Comparison of ENCODE assay signal across 17 mouse cellular contexts in the genomic region with DNA sequence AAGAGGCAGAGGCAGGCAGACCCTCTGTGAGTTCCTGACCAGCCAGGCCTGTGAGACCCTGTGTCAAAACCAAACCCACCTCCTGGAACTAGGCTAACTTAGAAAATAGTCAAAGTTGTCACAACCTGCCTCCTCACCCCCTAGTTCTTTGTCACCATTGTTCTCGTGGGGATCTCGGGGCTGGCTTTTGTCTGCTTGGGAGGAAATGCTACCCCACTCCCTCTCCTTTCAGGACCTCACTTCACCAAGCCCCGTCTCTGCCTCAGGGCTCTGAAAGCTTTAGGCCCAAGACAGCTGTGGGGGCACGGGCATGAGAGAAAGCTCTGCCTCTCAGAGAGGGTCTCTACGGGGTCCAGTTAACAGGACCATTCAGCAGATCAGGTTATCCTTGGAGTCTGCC. TPM values are rescaled to one million over a fixed set of nuclear protein-coding genes. Genes with fewer than 3 reads are reported as not detected.
DNase-seq lines count a peak whose midpoint lies in the region; ATAC-seq and TF ChIP-seq lines count a peak whose summit lies in the region.
"Had no signal": no experiment of that assay in that cellular context is flagged by ENCODE, and none has a peak within 500 bp of the region (broad histone marks: within the 10 kb centered on the region; RNA-seq: fewer than 3 reads in every experiment).

No protein-coding gene starts in this region.

- no peaks in the 10 kb centered on the region for H3K9me3 ChIP-seq in embryonic facial prominence, embryonic 13.5 days
- no peaks in the 10 kb centered on the region for H3K9me3 ChIP-seq in embryonic facial prominence, embryonic 10.5 days
- H3K9me3 ChIP-seq in lung, postnatal 0 days (ENCODE audit: low read length) = no peaks in the 10 kb centered on the region
- H3K9me3 ChIP-seq in hindbrain, postnatal 0 days (ENCODE audit: low read length) = no peaks in the 10 kb centered on the region
- H3K9me3 ChIP-seq in stomach, embryonic 14.5 days (ENCODE audit: control insufficient read depth, low read depth, low read length) = no peaks in the 10 kb centered on the region

- TF ChIP-seq CTCF in lung, postnatal 0 days (IDR thresholded peaks at IDR 0.05) = no peak
- TF ChIP-seq CTCF in hindbrain, postnatal 0 days (IDR thresholded peaks at IDR 0.05; ENCODE audit: low read depth) = no peak

- DNase-seq in embryonic facial prominence, embryonic 10.5 days (ENCODE audit: low spot score) = no peak
- DNase-seq in lung, postnatal 0 days (ENCODE audit: low spot score) = no peak
- DNase-seq in lung, postnatal 25 days (ENCODE audit: low spot score) = no peak
- no peak for DNase-seq in hindbrain, postnatal 0 days (ENCODE audit: low spot score)
- no peak for DNase-seq in spleen, adult 18-20 months
- no peak for DNase-seq in gastrocnemius, postnatal 36 days
- DNase-seq: adrenal gland, postnatal 10 days; cerebellum, adult 2 months; kidney, adult 11 months; left cerebral cortex, postnatal 4 days had no signal

- H3K27ac ChIP-seq in embryonic facial prominence, embryonic 13.5 days = no peak overlapping the region
- no peak overlapping the region for H3K27ac ChIP-seq in embryonic facial prominence, embryonic 10.5 days (replicated peaks)
- no peak overlapping the region for H3K27ac ChIP-seq in lung, postnatal 0 days (ENCODE audit: low read length)
- H3K27ac ChIP-seq in hindbrain, postnatal 0 days = no peak overlapping the region
- no peak overlapping the region for H3K27ac ChIP-seq in stomach, embryonic 14.5 days (ENCODE audit: low read length)

- no peak overlapping the region for H3K9ac ChIP-seq in embryonic facial prominence, embryonic 13.5 days
- 0 out of 2 replicates have a peak overlapping the region, but pooled peaks have one; percentile 5 for H3K9ac ChIP-seq in lung, postnatal 0 days (replicated peaks; ENCODE audit: low read depth)
- no peak overlapping the region for H3K9ac ChIP-seq in hindbrain, postnatal 0 days (replicated peaks; ENCODE audit: low read length)
- H3K9ac ChIP-seq in stomach, embryonic 14.5 days (replicated peaks; ENCODE audit: low read depth, low read length) = 0 out of 2 replicates have a peak overlapping the region, but pooled peaks have one; percentile 57

- intact Hi-C loops in gastrocnemius, postnatal 36 days (cut with DNase I) = loop anchor here (5.0 kb wide), 1 partner anchor 194 kb away; no protein-coding TSS in a partner anchor

- no peak for ATAC-seq in embryonic facial prominence, embryonic 13.5 days (ENCODE audit: insufficient number of reproducible peaks, insufficient read depth, low FRiP score, low TSS enrichment, low read depth)
- no peak for ATAC-seq in lung, postnatal 0 days
- ATAC-seq in hindbrain, postnatal 0 days = no peak
- no peak for ATAC-seq in stomach, embryonic 14.5 days (ENCODE audit: insufficient number of reproducible peaks, insufficient read depth, low FRiP score, low read depth)

- peaks cover 29% of the 10 kb centered on the region for H3K4me1 ChIP-seq in embryonic facial prominence, embryonic 13.5 days
- H3K4me1 ChIP-seq in embryonic facial prominence, embryonic 10.5 days = peaks cover 24% of the 10 kb centered on the region
- peaks cover 25% of the 10 kb centered on the region for H3K4me1 ChIP-seq in lung, postnatal 0 days (ENCODE audit: insufficient read depth, low read depth, low read length)
- peaks cover 10% of the 10 kb centered on the region; the same call in 1 of the 2 replicates for H3K4me1 ChIP-seq in hindbrain, postnatal 0 days (ENCODE audit: insufficient read depth, low read length)
- peaks cover 14% of the 10 kb centered on the region; the same call in 1 of the 2 replicates for H3K4me1 ChIP-seq in stomach, embryonic 14.5 days (ENCODE audit: control insufficient read depth, insufficient read depth, low read length)

- H3K27me3 ChIP-seq in embryonic facial prominence, embryonic 13.5 days = peaks cover 67% of the 10 kb centered on the region
- peaks cover 75% of the 10 kb centered on the region for H3K27me3 ChIP-seq in embryonic facial prominence, embryonic 10.5 days (replicated peaks; ENCODE audit: low read depth, poor library complexity, severe bottlenecking)
- H3K27me3 ChIP-seq in lung, postnatal 0 days (replicated peaks; ENCODE audit: insufficient read depth, low read length) = peaks cover 26% of the 10 kb centered on the region
- peaks cover 27% of the 10 kb centered on the region for H3K27me3 ChIP-seq in hindbrain, postnatal 0 days (ENCODE audit: insufficient read depth, low read length)
- H3K27me3 ChIP-seq in stomach, embryonic 14.5 days (ENCODE audit: control insufficient read depth, insufficient read depth, low read length) = peaks cover 12% of the 10 kb centered on the region; the same call in 1 of the 2 replicates

- no peak for TF ChIP-seq EP300 in lung, postnatal 0 days (IDR thresholded peaks at IDR 0.05)

- WGBS in embryonic facial prominence, embryonic 13.5 days = 9% methylated on average over 5 of the region's 5 CpGs
- WGBS in embryonic facial prominence, embryonic 10.5 days = 7% methylated on average over 5 of the region's 5 CpGs
- 51% methylated on average over 5 of the region's 5 CpGs for WGBS in lung, postnatal 0 days
- WGBS in hindbrain, postnatal 0 days = 28% methylated on average over 5 of the region's 5 CpGs
- 42% methylated on average over 5 of the region's 5 CpGs for WGBS in stomach, embryonic 14.5 days

- no peaks in the 10 kb centered on the region for H3K36me3 ChIP-seq in embryonic facial prominence, embryonic 13.5 days
- no peaks in the 10 kb centered on the region for H3K36me3 ChIP-seq in embryonic facial prominence, embryonic 10.5 days (replicated peaks)
- H3K36me3 ChIP-seq in lung, postnatal 0 days (ENCODE audit: insufficient read depth, low read length) = no peaks in the 10 kb centered on the region
- H3K36me3 ChIP-seq in hindbrain, postnatal 0 days (ENCODE audit: insufficient read depth, low read length) = no peaks in the 10 kb centered on the region
- no peaks in the 10 kb centered on the region for H3K36me3 ChIP-seq in stomach, embryonic 14.5 days (ENCODE audit: control insufficient read depth, insufficient read depth, low read length)

- H3K4me3 ChIP-seq in embryonic facial prominence, embryonic 13.5 days = 0 out of 2 replicates have a peak overlapping the region, but pooled peaks have one; percentile 54
- H3K4me3 ChIP-seq in embryonic facial prominence, embryonic 10.5 days = no peak overlapping the region; the same call in 1 of the 2 replicates
- H3K4me3 ChIP-seq in lung, postnatal 0 days (ENCODE audit: low read depth, low read length) = no peak overlapping the region
- 0 out of 2 replicates have a peak overlapping the region, but pooled peaks have one; percentile 48 for H3K4me3 ChIP-seq in hindbrain, postnatal 0 days (ENCODE audit: low read length)
- no peak overlapping the region; the same call in 1 of the 2 replicates for H3K4me3 ChIP-seq in stomach, embryonic 14.5 days (ENCODE audit: low read depth, low read length)

- peak overlapping the region; percentile 99 for H3K4me2 ChIP-seq in embryonic facial prominence, embryonic 13.5 days
- H3K4me2 ChIP-seq in lung, postnatal 0 days (replicated peaks; ENCODE audit: low read depth, low read length) = no peak overlapping the region
- H3K4me2 ChIP-seq in hindbrain, postnatal 0 days (ENCODE audit: low read depth, low read length) = peak overlapping the region; percentile 89; the same call in 1 of the 2 replicates
- peak overlapping the region; percentile 98 for H3K4me2 ChIP-seq in stomach, embryonic 14.5 days (replicated peaks; ENCODE audit: low read depth, low read length)

RNA-seq across cellular contexts. Expression of a gene that starts 1.9 kb away (rescaled TPM):
- 0.65 and 0.89 TPM in 2 replicates for polyA plus RNA-seq in embryonic facial prominence, embryonic 13.5 days (2015; fragmentation: Nextera tagmentation; extraction: Ambion mirVana)
- 0.24 and 0.26 TPM in 2 replicates for polyA plus RNA-seq in embryonic facial prominence, embryonic 10.5 days (2016; fragmentation: Nextera tagmentation; extraction: Ambion mirVana)
- polyA plus RNA-seq in lung, postnatal 0 days (2015; fragmentation: Nextera tagmentation; extraction: Ambion mirVana) = 0.44 and 0.55 TPM in 2 replicates
- total RNA-seq in hindbrain, postnatal 0 days (2014; rRNA removed) = 12.4 and 15.1 TPM in 2 replicates
- 2.2 and 2.4 TPM in 2 replicates for polyA plus RNA-seq in hindbrain, postnatal 0 days (2015; fragmentation: Nextera tagmentation; extraction: Ambion mirVana)
- 4.5 and 5.0 TPM in 2 replicates for polyA plus RNA-seq in stomach, embryonic 14.5 days (2014; fragmentation: Nextera tagmentation; extraction: Ambion mirVana)
- not detected for total RNA-seq in gastrocnemius, postnatal 36 days (2021)
- total RNA-seq: gastrocnemius, adult 8-10 months; heart, postnatal 25 days; neutrophil, adult 5-6 weeks had no signal
- polyA plus RNA-seq: liver, embryonic 11.5 days; urinary bladder, adult 2 months had no signal

RNA-seq across cellular contexts. Expression of a gene that starts 49.0 kb away (rescaled TPM):
- 39.5 and 44.7 TPM in 2 replicates for polyA plus RNA-seq in embryonic facial prominence, embryonic 13.5 days (2015; fragmentation: Nextera tagmentation; extraction: Ambion mirVana)
- 41.7 and 44.3 TPM in 2 replicates for polyA plus RNA-seq in embryonic facial prominence, embryonic 10.5 days (2016; fragmentation: Nextera tagmentation; extraction: Ambion mirVana)
- 16.6 and 16.9 TPM in 2 replicates for polyA plus RNA-seq in lung, postnatal 0 days (2015; fragmentation: Nextera tagmentation; extraction: Ambion mirVana)
- total RNA-seq in hindbrain, postnatal 0 days (2014; rRNA removed) = 39.5 and 40.5 TPM in 2 replicates
- 14.2 and 17.7 TPM in 2 replicates for polyA plus RNA-seq in hindbrain, postnatal 0 days (2015; fragmentation: Nextera tagmentation; extraction: Ambion mirVana)
- 51.1 and 52.7 TPM in 2 replicates for polyA plus RNA-seq in stomach, embryonic 14.5 days (2014; fragmentation: Nextera tagmentation; extraction: Ambion mirVana)
- 10 to 100 TPM; 16.9 to 18.7 TPM for total RNA-seq in gastrocnemius, postnatal 36 days (2021)

Comparison
In these comparisons a context has a peak if more than half of its experiments do, and no peak if none do; other contexts are left out.
1. H3K4me3 ChIP-seq: peak in embryonic facial prominence, embryonic 13.5 days (single experiment) and hindbrain, postnatal 0 days (single experiment); none in embryonic facial prominence, embryonic 10.5 days (single experiment), lung, postnatal 0 days (single experiment) and stomach, embryonic 14.5 days (single experiment).
2. H3K9ac ChIP-seq: peak in lung, postnatal 0 days (single experiment) and stomach, embryonic 14.5 days (single experiment); none in embryonic facial prominence, embryonic 13.5 days (single experiment) and hindbrain, postnatal 0 days (single experiment).